Mouse (Mus musculus) heart, embryonic 14.5 days (tissue): ENCODE results near the gene Gm20425. TPM values are rescaled to one million over a fixed set of nuclear protein-coding genes. Genes with fewer than 3 reads are reported as not detected.
A peak's percentile ranks its signal among the peaks of the same experiment; 100 is the strongest.

Experiments used
- ATAC-seq: fragments of 200-750 bp; cut with Nextera tagmentation; 2 replicates; pipeline ENCODE4 v1.8.0; 2017; ENCODE audit warnings: low read depth, moderate TSS enrichment; ENCODE audit not compliant: insufficient number of reproducible peaks, insufficient read depth, low FRiP score
- H3K27ac ChIP-seq, 2 experiments: fragments of 200-500 bp in 1 of 2; fragments of 300-500 bp in 1 of 2; sonication (generic) in 1 of 2; replicated peaks in 1 of 2; 2 replicates each; pipeline ENCODE4 v1.5.1; 2012 to 2014; ENCODE audit warnings: low read depth in 2 of 2, low read length in 2 of 2, control low read depth in 1 of 2, mild to moderate bottlenecking in 1 of 2, mixed read lengths in 1 of 2; ENCODE audit not compliant: control insufficient read depth in 1 of 2, insufficient read depth in 1 of 2
- H3K27me3 ChIP-seq: fragments of 300-500 bp; sonication (generic); 2 replicates; pipeline ENCODE4 v1.6.1; 2014; ENCODE audit warnings: mild to moderate bottlenecking, low read length, control low read depth; ENCODE audit not compliant: control insufficient read depth, insufficient read depth
- H3K36me3 ChIP-seq: fragments of 300-500 bp; sonication (generic); 2 replicates; pipeline ENCODE4 v1.6.1; 2014; ENCODE audit warnings: mild to moderate bottlenecking, control low read depth, low read length, mixed read lengths; ENCODE audit not compliant: control insufficient read depth, insufficient read depth
- H3K4me1 ChIP-seq, 2 experiments: fragments of 200-500 bp in 1 of 2; fragments of 300-500 bp in 1 of 2; sonication (generic) in 1 of 2; 2 replicates each; pipeline ENCODE4 v1.6.1; 2012 to 2014; ENCODE audit warnings: low read length in 2 of 2, control low read depth in 1 of 2, mixed read lengths in 1 of 2; ENCODE audit not compliant: control insufficient read depth in 2 of 2, insufficient read depth in 2 of 2
- H3K4me2 ChIP-seq: fragments of 300-500 bp; sonication (generic); 2 replicates; pipeline ENCODE4 v1.6.1; 2014; ENCODE audit warnings: mild to moderate bottlenecking, low read length
- H3K4me3 ChIP-seq, 2 experiments: fragments of 200-500 bp in 1 of 2; fragments of 300-500 bp in 1 of 2; sonication (generic) in 1 of 2; 2 replicates each; pipeline ENCODE4 v1.5.1; 2012 to 2014; ENCODE audit warnings: low read length in 2 of 2, mild to moderate bottlenecking in 2 of 2, control low read depth in 1 of 2, low read depth in 1 of 2, moderate library complexity in 1 of 2; ENCODE audit not compliant: control insufficient read depth in 1 of 2, insufficient read depth in 1 of 2
- H3K9ac ChIP-seq: fragments of 300-500 bp; sonication (generic); 2 replicates; pipeline ENCODE4 v1.6.1; 2014; ENCODE audit warnings: mild to moderate bottlenecking, low read length
- H3K9me3 ChIP-seq: fragments of 300-500 bp; sonication (generic); 2 replicates; pipeline ENCODE4 v1.6.1; 2016; ENCODE audit warnings: low read length, control low read depth; ENCODE audit not compliant: control insufficient read depth
- WGBS: fragments of 180-500 bp; shearing (Covaris S2); extraction: QIAGEN DNeasy Blood & Tissue Kit; methylation state at CpG from one replicate; pipeline ENCODE4 v1.1.7; 2014; 5-methylcytosine and 5-hydroxymethylcytosine counted together
- polyA plus RNA-seq: library from polyadenylated mRNA; unstranded; fragments of >200 nt; fragmentation: Nextera tagmentation; extraction: Ambion mirVana; gene quantifications from 2 replicates; pipeline ENCODE4 v1.2.1, GENCODE M21; 2014

Gm20425 gene
- polyA plus RNA-seq, result 0.07 TPM in 1 of 2 replicates, not detected in the other

DNA sequence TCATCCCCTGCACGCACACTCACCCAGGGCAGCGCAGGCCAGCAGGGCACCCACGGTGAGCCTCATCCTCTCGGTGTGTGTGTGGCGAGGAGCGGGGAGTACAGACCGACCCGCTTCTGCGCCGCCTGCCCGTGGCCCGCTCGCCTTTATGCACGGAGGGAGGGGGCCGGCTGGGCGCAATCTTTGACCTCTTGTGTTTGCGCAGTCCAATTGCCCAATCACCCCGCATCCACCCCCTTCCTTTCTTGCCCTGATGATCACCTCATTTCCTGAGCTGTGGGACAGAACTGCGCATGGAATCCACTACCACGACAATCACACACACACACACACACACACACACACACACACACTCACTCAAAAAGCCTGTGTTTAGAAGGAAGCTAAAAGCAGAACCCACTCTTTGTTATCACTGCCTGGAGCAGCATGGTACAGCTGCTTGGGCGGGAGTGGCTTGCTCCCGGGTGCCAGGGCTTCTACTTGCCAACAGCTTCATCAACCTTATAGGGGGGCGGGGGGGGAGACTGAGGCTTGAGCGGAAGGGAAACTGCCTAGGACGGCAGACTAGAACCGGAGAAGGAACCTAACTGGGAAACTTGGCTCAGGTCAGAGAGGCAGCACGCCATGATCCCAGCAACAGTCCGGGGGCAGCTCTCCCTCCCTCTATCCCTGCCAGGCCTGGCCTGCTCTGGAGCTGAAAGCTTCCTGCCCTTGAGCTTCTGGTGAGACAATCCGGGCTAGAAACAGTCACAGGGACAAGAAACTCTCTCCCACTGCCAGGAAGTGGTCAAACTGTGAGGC, at the start of gene Gm20425, which contains the start of gene Trf:
TSS of gene Gm20425 (minus strand) at position 157 of the 801 bp plus-strand sequence.
TSS of gene Trf (minus strand) at position 294 of the 801 bp plus-strand sequence.
- Histone ChIP-seq H3K27ac (peak within 1 kb of the TSS; percentile 25 to 30), H3K27me3 (no peaks in the 10 kb centered on the region), H3K36me3 (no peaks in the 10 kb centered on the region), H3K4me3 (peak within 1 kb of the TSS; percentile 10 to 27; a peak in 3 of 4 replicates), H3K9me3 (no peaks in the 10 kb centered on the region), H3K9ac (peak within 1 kb of the TSS; percentile 49), H3K4me2 (peak within 1 kb of the TSS; percentile 48), H3K4me1 (peaks cover 5 to 8% of the 10 kb centered on the region in 2 experiments; a peak in 2 of 4 replicates)
- 40% methylated on average over 29 of the region's 29 CpGs for whole genome bisulfite sequencing
- peak; percentile 57 for ATAC-seq

DNA sequence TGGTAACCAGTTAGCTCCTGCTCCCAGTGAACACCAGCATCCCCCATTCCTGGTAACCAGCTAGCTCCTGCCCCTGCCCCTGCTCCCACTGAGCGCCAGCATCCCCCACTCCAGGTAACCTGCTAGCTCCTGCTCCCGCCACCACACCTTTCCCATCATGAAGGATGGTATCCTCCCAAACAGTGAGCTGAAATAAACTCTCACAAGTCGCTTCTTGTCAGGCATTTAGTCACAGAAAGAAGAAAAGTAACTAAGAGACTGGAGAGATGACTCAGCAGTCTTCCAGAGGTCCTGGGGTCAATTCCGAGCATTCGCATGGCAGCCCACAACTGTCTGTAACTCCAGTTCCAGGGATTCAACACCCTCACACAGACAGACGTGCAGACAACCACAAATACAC, 46.8 kb upstream of the Gm20425 start:
- no peak for ATAC-seq
- H3K27me3 ChIP-seq, result no peaks in the 10 kb centered on the region
- H3K27ac ChIP-seq, result no peak overlapping the region
- no peak overlapping the region for H3K4me3 ChIP-seq
- no peaks in the 10 kb centered on the region for H3K36me3 ChIP-seq
- WGBS, result 87% methylated on average over 6 of the region's 6 CpGs
- H3K9me3 ChIP-seq, result no peaks in the 10 kb centered on the region
- no peaks in the 10 kb centered on the region for H3K4me1 ChIP-seq
- H3K9ac ChIP-seq, result no peak overlapping the region
- no peak overlapping the region for H3K4me2 ChIP-seq

- H3K27me3 ChIP-seq, result no peaks in the 10 kb centered on the region
- WGBS, result 74% methylated on average over 1 of the region's 1 CpGs
- H3K4me2 ChIP-seq, result no peak overlapping the region
- no peak for ATAC-seq
- no peaks in the 10 kb centered on the region for H3K36me3 ChIP-seq
- no peak overlapping the region for H3K9ac ChIP-seq
- no peak overlapping the region for H3K27ac ChIP-seq
- no peaks in the 10 kb centered on the region for H3K9me3 ChIP-seq
- H3K4me1 ChIP-seq, result no peaks in the 10 kb centered on the region
- H3K4me3 ChIP-seq, result no peak overlapping the region
Observed at GRCm38 (mm10) chr9:103275676-103276075, 45.6 kb upstream of the Gm20425 start.

DNA sequence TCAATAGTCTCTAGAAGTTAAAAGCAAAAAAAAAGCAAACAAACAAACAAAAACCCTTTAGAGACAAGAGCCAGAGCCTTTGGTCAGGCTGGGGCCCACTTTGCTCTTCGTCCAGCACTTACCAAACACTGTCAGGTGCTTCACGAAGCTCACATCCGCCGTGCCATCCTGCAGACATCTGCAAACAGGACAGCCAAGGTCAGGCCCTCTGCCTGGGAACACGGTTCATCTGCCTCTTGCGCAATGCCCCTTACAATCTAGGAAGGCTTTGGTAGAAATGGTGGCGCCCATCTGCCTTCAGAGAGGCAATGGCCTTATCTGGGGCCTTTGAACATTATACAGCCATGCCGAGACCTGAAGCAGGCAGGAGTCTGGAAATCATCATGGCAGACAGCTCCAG, 44.7 kb upstream of the Gm20425 start:
- ATAC-seq, result no peak
- no peaks in the 10 kb centered on the region for H3K36me3 ChIP-seq
- no peak overlapping the region for H3K4me3 ChIP-seq
- H3K4me1 ChIP-seq, result no peaks in the 10 kb centered on the region
- no peaks in the 10 kb centered on the region for H3K27me3 ChIP-seq
- H3K4me2 ChIP-seq, result no peak overlapping the region
- H3K9me3 ChIP-seq, result no peaks in the 10 kb centered on the region
- no peak overlapping the region for H3K27ac ChIP-seq
- 59% methylated on average over 8 of the region's 8 CpGs for WGBS
- no peak overlapping the region for H3K9ac ChIP-seq

DNA sequence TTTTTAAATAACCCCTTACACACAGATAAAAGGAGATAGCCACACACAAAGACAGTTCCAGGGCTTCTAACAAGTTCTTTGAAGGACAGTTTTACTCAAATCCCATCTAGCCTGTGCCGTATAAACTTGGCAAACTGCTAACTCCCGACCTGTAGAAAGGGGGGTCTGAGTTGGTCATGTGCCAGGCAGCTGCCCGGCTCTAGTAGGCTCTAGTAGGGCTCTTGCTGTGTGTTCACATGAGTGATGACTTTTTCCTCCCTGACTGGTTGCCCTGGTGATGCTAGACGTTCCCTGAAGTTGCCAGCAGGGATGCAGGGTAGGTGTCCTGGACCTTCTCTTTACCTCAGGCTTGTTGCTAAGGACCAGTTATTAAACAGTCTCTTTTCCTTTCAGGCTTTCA, 41.0 kb upstream of the Gm20425 start:
- no peaks in the 10 kb centered on the region for H3K36me3 ChIP-seq
- H3K4me1 ChIP-seq, result no peaks in the 10 kb centered on the region
- ATAC-seq, result no peak
- no peaks in the 10 kb centered on the region for H3K27me3 ChIP-seq
- H3K9me3 ChIP-seq, result no peaks in the 10 kb centered on the region
- WGBS, result 14% methylated on average over 4 of the region's 4 CpGs
- no peak overlapping the region for H3K4me3 ChIP-seq
- H3K27ac ChIP-seq, result no peak overlapping the region
- H3K9ac ChIP-seq, result no peak overlapping the region
- H3K4me2 ChIP-seq, result no peak overlapping the region

DNA sequence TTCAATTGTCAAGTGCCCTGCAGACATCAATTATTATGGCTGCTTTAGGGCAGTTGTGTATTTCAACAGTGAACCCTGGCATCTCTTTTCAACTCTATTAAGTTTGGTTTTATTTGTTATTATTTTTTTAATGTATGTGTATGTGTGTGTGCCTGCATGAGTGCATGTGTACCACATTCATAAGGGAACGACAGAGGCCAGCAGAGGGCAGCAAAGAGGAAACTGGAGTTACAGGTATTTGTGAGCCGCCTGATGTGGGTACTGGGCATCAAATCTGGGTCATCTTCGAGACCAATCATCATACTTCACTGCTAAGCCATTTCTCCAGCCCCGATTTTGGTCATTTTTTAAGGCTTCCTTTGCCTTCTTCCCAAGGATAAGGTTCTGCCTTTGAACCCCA, 35.7 kb upstream of the Gm20425 start:
- 87% methylated on average over 4 of the region's 4 CpGs for whole genome bisulfite sequencing
- no peak overlapping the region for H3K4me2 ChIP-seq
- H3K9me3 ChIP-seq, result no peaks in the 10 kb centered on the region
- H3K4me1 ChIP-seq, result no peaks in the 10 kb centered on the region
- no peak for ATAC-seq
- H3K27ac ChIP-seq, result no peak overlapping the region
- H3K9ac ChIP-seq, result no peak overlapping the region
- H3K27me3 ChIP-seq, result no peaks in the 10 kb centered on the region
- H3K36me3 ChIP-seq, result no peaks in the 10 kb centered on the region
- H3K4me3 ChIP-seq, result no peak overlapping the region

DNA sequence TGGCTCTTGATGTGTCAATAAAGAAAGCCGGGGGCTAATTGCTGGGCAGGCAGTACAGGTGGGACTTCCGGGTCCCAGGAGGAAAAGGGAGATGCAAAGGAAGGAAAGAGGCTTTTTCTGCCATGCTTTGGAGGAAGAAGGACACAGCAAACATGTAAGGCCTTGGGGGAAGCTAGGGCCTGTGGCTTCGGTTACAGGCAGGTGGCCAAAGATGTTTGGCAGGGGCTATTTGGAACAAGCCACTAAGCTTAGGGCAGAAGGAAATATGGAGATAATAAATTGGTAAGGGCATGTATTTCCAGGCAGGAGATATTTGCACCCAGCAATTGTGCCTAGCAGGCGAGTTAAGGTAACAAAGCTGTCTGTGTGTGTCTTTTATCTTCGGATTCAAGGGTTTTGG, 22.8 kb upstream of the Gm20425 start:
- ATAC-seq, result no peak
- 78% methylated on average over 5 of the region's 5 CpGs for WGBS

More for the DNA sequence above, 22.8 kb upstream of the Gm20425 start:
- Histone ChIP-seq H3K4me2 (no peak overlapping the region), H3K4me1 (peaks cover 7% of the 10 kb centered on the region in 2 experiments), H3K27me3 (no peaks in the 10 kb centered on the region), H3K9ac (no peak overlapping the region), H3K36me3 (no peaks in the 10 kb centered on the region), H3K27ac (no peak overlapping the region), H3K4me3 (no peak overlapping the region), H3K9me3 (peaks cover 6% of the 10 kb centered on the region; the same call in 1 of the 2 replicates)
